Mouse (Mus musculus) brain, embryonic 14.5 days (tissue): ENCODE data around the gene Mgrn1.

ENCODE experiments used
- CTCF ChIP-seq: fragments of 200-500 bp; IDR thresholded peaks from 2 replicates; pipeline ENCODE4 v1.5.1; 2012; ENCODE audit warnings: inconsistent platforms, mild to moderate bottlenecking, moderate library complexity, borderline replicate concordance; ENCODE audit not compliant: insufficient read depth, insufficient read length; ENCODE audit errors: extremely low read depth
- POLR2A ChIP-seq: fragments of 200-500 bp; IDR thresholded peaks from 2 replicates; pipeline ENCODE4 v1.6.1; 2012; ENCODE audit warnings: mild to moderate bottlenecking, inconsistent platforms, borderline replicate concordance; ENCODE audit not compliant: poor library complexity, insufficient read depth, insufficient read length, severe bottlenecking; ENCODE audit errors: extremely low read depth

GRCm38 (mm10) chr16:4907386-4907785 lies 21.3 kb downstream of the Mgrn1 start:
- TF ChIP-seq CTCF, result no peak
- TF ChIP-seq POLR2A, result no peak
